Mouse (Mus musculus): Measurements from ENCODE around the gene A230072I06Rik. TPM values are rescaled to one million over a fixed set of nuclear protein-coding genes. Genes with fewer than 3 reads are reported as not detected.

A230072I06Rik gene
- not detected in 2 replicates for polyA plus RNA-seq (2012; rRNA removed)

DNA sequence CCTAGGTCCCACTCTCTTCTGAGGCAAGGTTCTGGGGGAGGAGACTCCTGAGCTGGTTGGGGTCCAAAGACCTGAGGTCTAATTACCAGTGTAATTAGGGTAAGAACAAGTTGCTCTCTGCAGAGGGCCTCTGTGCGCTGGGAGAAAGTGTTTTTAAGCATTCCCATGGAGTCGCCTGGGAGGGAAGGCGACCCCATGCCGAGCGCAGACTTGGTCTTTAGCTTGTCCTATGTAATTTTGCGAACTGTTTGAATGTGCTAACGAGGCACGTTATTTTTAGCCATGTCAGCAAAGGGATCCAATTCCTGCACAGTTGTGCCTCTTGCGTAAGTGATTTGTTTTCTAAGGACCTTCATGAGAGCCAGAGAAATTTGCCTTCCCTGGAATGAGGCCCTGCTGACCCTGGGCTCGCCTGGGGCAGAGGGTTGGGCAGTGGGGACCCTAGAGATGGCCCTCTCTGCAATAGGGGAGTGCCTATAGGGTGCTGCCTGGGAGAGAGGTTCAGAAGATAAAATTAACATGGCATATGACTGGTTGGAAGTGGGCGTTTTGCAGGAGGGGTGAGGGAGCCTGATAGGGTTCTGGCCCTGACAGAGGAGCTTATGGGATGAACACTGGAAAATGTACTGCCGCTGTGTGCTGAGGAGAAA, at the start of gene A230072I06Rik:
TSS of gene A230072I06Rik (plus strand) at position 157 of the 650 bp plus-strand sequence.

Other genes with a start within 250 kb of the A230072I06Rik start
- gene Sox1, start 116.5 kb downstream of the A230072I06Rik start, polyA plus RNA-seq (2012; rRNA removed) = 0.13 and 0.14 TPM in 2 replicates

Data from colon, adult 2 months (tissue).